Mouse (Mus musculus): Measurements from ENCODE around the gene Aak1. TPM values are rescaled to one million over a fixed set of nuclear protein-coding genes. Genes with fewer than 3 reads are reported as not detected.

Aak1 gene
- polyA plus RNA-seq, 1 experiment from 2014 or later: 7.3 TPM

- Histone ChIP-seq H3K36me3 (ENCODE audit: insufficient read depth, low read length) (no peaks in the 10 kb centered on the region; the same call in 1 of the 2 replicates), H3K9ac (ENCODE audit: low read depth, low read length) (no peak overlapping the region), H3K9me3 (replicated peaks; ENCODE audit: low read length) (no peaks in the 10 kb centered on the region), H3K27ac (peak overlapping the region; percentile 70), H3K4me1 (replicated peaks; ENCODE audit: insufficient read depth, low read length) (no peaks in the 10 kb centered on the region), H3K4me2 (ENCODE audit: low read length) (no peak overlapping the region), H3K4me3 (replicated peaks; ENCODE audit: low read depth, low read length) (no peak overlapping the region), H3K27me3 (ENCODE audit: insufficient read depth, low read length) (no peaks in the 10 kb centered on the region)
- DNase-seq (ENCODE audit: low spot score): peak; percentile 69
- TF ChIP-seq CTCF (IDR thresholded peaks at IDR 0.05; ENCODE audit: low read depth): no peak
- 45% methylated on average over 6 of the region's 6 CpGs for whole genome bisulfite sequencing
- peak; percentile 61; the same call in 1 of the 2 replicates for ATAC-seq (replicated peaks; ENCODE audit: low FRiP score, low read depth)
These were observed 36.7 kb downstream of the Aak1 start for GRCm38 (mm10) chr6:86885816-86886529.

- 78% methylated on average over 4 of the region's 4 CpGs for WGBS
- Histone ChIP-seq H3K4me2 (ENCODE audit: low read length) (no peak overlapping the region), H3K9ac (ENCODE audit: low read depth, low read length) (no peak overlapping the region), H3K4me1 (replicated peaks; ENCODE audit: insufficient read depth, low read length) (no peaks in the 10 kb centered on the region), H3K36me3 (ENCODE audit: insufficient read depth, low read length) (no peaks in the 10 kb centered on the region; the same call in 1 of the 2 replicates), H3K27ac (peak overlapping the region; percentile 70; the same call in 1 of the 2 replicates), H3K27me3 (ENCODE audit: insufficient read depth, low read length) (no peaks in the 10 kb centered on the region), H3K9me3 (replicated peaks; ENCODE audit: low read length) (no peaks in the 10 kb centered on the region), H3K4me3 (replicated peaks; ENCODE audit: low read depth, low read length) (no peak overlapping the region)
- DNase-seq (ENCODE audit: low spot score) (no peak), ATAC-seq (replicated peaks; ENCODE audit: low FRiP score, low read depth) (no peak)
- no peak for TF ChIP-seq CTCF (IDR thresholded peaks at IDR 0.05; ENCODE audit: low read depth)
These were observed 37.5 kb downstream of the Aak1 start for GRCm38 (mm10) chr6:86886803-86887202.

- Histone ChIP-seq H3K4me1 (replicated peaks; ENCODE audit: insufficient read depth, low read length) (no peaks in the 10 kb centered on the region), H3K9me3 (replicated peaks; ENCODE audit: low read length) (no peaks in the 10 kb centered on the region), H3K36me3 (ENCODE audit: insufficient read depth, low read length) (no peaks in the 10 kb centered on the region), H3K27me3 (ENCODE audit: insufficient read depth, low read length) (no peaks in the 10 kb centered on the region), H3K27ac (no peak overlapping the region), H3K9ac (ENCODE audit: low read depth, low read length) (no peak overlapping the region), H3K4me2 (ENCODE audit: low read length) (no peak overlapping the region), H3K4me3 (replicated peaks; ENCODE audit: low read depth, low read length) (no peak overlapping the region)
- WGBS: 90% methylated on average over 6 of the region's 6 CpGs
- ATAC-seq (replicated peaks; ENCODE audit: low FRiP score, low read depth) (no peak), DNase-seq (ENCODE audit: low spot score) (no peak)
- no peak for TF ChIP-seq CTCF (IDR thresholded peaks at IDR 0.05; ENCODE audit: low read depth)
These were observed 48.2 kb downstream of the Aak1 start for GRCm38 (mm10) chr6:86897520-86897919.

GRCm38 (mm10) chr6:86899053-86899452 is 49.7 kb downstream of the Aak1 start:
- no peaks in the 10 kb centered on the region for H3K36me3 ChIP-seq (ENCODE audit: insufficient read depth, low read length)
- WGBS: 51% methylated on average over 3 of the region's 3 CpGs
- no peaks in the 10 kb centered on the region for H3K27me3 ChIP-seq (ENCODE audit: insufficient read depth, low read length)
- no peak overlapping the region for H3K4me2 ChIP-seq (ENCODE audit: low read length)
- no peaks in the 10 kb centered on the region for H3K4me1 ChIP-seq (replicated peaks; ENCODE audit: insufficient read depth, low read length)
- no peak overlapping the region for H3K4me3 ChIP-seq (replicated peaks; ENCODE audit: low read depth, low read length)
- DNase-seq (ENCODE audit: low spot score): peak; percentile 7
- no peak for ATAC-seq (replicated peaks; ENCODE audit: low FRiP score, low read depth)
- no peak overlapping the region for H3K9ac ChIP-seq (ENCODE audit: low read depth, low read length)
- no peaks in the 10 kb centered on the region for H3K9me3 ChIP-seq (replicated peaks; ENCODE audit: low read length)
- no peak overlapping the region for H3K27ac ChIP-seq
- TF ChIP-seq CTCF (IDR thresholded peaks at IDR 0.05; ENCODE audit: low read depth): no peak

- WGBS: 72% methylated on average over 3 of the region's 3 CpGs
- Histone ChIP-seq H3K4me1 (replicated peaks; ENCODE audit: insufficient read depth, low read length) (no peaks in the 10 kb centered on the region), H3K9ac (ENCODE audit: low read depth, low read length) (no peak overlapping the region), H3K4me2 (ENCODE audit: low read length) (no peak overlapping the region), H3K9me3 (replicated peaks; ENCODE audit: low read length) (no peaks in the 10 kb centered on the region), H3K36me3 (ENCODE audit: insufficient read depth, low read length) (no peaks in the 10 kb centered on the region), H3K27me3 (ENCODE audit: insufficient read depth, low read length) (no peaks in the 10 kb centered on the region), H3K27ac (no peak overlapping the region), H3K4me3 (replicated peaks; ENCODE audit: low read depth, low read length) (no peak overlapping the region)
- ATAC-seq (replicated peaks; ENCODE audit: low FRiP score, low read depth) (no peak), DNase-seq (ENCODE audit: low spot score) (no peak)
- no peak for TF ChIP-seq CTCF (IDR thresholded peaks at IDR 0.05; ENCODE audit: low read depth)
These were observed 50.6 kb downstream of the Aak1 start for GRCm38 (mm10) chr6:86899965-86900364.

GRCm38 (mm10) chr6:86900546-86900945 is 51.2 kb downstream of the Aak1 start:
- Histone ChIP-seq H3K27me3 (ENCODE audit: insufficient read depth, low read length) (no peaks in the 10 kb centered on the region), H3K9ac (ENCODE audit: low read depth, low read length) (no peak overlapping the region), H3K36me3 (ENCODE audit: insufficient read depth, low read length) (no peaks in the 10 kb centered on the region), H3K4me1 (replicated peaks; ENCODE audit: insufficient read depth, low read length) (no peaks in the 10 kb centered on the region), H3K27ac (no peak overlapping the region), H3K4me3 (replicated peaks; ENCODE audit: low read depth, low read length) (no peak overlapping the region), H3K4me2 (ENCODE audit: low read length) (no peak overlapping the region), H3K9me3 (replicated peaks; ENCODE audit: low read length) (no peaks in the 10 kb centered on the region)
- 83% methylated on average over 3 of the region's 3 CpGs for WGBS
- TF ChIP-seq CTCF (IDR thresholded peaks at IDR 0.05; ENCODE audit: low read depth): no peak
- DNase-seq (ENCODE audit: low spot score) (no peak), ATAC-seq (replicated peaks; ENCODE audit: low FRiP score, low read depth) (no peak)

Data from kidney, postnatal 0 days (tissue).